Mouse (Mus musculus) gastrocnemius, postnatal 4 days (tissue): ENCODE results near the gene Cfap97d1. TPM values are rescaled to one million over a fixed set of nuclear protein-coding genes. Genes with fewer than 3 reads are reported as not detected.
A peak's percentile ranks its signal among the peaks of the same experiment; 100 is the strongest.

Source experiments
- DNase-seq, 2 experiments: peaks; one replicate each; pipeline ENCODE4 v3.0.0; 2021 to 2022; ENCODE audit warnings: low spot score in 2 of 2, mixed read lengths in 2 of 2
- long read RNA-seq, 2 experiments: library from polyadenylated mRNA; stranded (forward); transcript quantifications; one replicate each; pipeline ENCODE4 v2.0.0; 2021
- total RNA-seq, 2 experiments: library from RNA; stranded (reverse); gene quantifications; 2 replicates each; pipeline ENCODE4 v1.2.3; 2021

Cfap97d1 gene
- total RNA-seq: not detected
- long read RNA-seq, experiment 1: 0 reads
- long read RNA-seq, experiment 2: 0 reads

DNA sequence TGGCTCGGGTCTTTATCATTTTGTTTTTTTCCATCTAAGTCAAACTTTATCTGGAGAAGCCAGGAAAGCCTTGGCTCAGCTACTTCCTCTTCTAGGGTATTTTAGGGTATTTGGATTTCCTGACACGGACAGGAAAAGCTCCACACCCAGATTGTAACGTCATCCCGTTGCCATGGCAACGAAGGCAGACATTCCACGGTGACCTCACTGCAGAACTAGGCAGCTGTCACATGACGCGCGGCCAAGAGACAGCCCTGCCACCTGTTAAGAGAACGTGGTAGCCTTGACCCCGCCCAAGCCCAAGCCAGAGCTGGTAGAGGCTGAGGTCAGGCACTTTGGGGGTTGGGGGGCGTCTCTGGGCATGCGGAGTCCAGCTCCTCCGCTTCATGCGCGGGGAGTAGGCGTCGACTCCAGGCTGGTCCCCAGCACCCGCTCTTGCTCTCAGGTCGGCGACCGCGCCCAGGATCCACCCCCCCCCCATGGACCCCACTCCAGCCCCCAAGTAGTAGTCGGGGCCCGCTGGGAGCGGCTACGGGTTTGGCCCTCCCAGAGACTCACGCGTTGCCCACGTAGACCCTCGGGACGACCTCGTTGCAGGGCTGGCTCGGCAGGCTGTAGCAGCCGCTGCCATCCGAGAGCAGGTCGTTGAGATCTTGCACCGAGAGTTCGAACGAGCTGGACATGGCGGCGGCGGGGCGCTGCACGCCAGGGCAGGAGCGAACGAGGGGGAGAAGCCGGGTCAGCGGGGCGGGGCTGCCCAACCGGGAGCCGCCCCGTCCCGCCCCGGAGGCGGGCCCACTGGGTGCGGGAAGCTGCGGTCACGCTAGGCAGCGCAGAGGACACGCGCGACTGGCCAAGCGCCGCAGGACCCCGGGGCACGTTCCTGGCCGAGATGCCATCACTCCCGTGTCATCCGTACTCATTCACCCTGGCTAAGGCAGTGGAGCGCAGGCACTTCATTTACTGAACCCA is at the start of gene Cfap97d1:
Gene Cfap97d1, plus strand, starts transcription at position 226 of the 972 bp plus-strand sequence.
- peak; percentile 83 to 93 for DNase-seq

DNA sequence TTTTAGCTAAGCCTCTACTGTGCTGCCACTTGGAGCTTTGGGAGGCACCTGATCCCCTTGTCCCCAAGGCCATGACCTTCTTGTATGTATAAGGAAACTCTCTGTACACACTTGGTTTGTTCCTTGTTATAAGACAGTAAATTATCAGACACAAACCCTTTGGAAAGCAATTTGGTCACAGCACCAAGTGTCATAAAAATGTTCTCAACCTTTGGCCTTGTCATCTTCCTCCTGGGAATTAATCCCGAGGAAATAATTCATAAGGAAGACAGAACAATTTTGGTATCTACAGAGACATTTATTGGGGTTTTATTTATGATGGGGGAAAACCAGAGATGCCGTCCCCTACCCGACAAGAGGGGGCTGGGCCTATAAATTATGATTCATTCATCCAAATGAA is 48.3 kb upstream of the Cfap97d1 start:
- no peak for DNase-seq

DNA sequence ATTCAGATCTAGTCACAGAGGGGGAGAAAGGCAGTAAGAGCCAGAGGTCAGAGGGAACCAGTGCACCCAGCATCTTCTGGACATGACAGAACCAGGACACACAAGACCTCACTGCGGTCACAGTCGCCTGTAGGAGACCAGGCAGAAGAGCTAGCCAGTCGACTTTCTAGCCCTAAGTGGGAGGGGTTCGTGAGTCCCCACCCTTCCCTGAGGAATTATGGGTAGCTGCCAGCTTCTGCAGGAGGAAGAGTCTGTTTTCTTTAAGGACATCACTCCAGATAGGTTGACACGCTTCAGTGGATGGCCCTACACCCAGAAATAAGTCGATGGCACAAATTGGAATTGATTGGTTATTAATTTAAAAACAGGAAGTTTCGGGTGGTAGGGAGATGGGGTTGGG is 47.7 kb upstream of the Cfap97d1 start:
- no peak for DNase-seq

DNA sequence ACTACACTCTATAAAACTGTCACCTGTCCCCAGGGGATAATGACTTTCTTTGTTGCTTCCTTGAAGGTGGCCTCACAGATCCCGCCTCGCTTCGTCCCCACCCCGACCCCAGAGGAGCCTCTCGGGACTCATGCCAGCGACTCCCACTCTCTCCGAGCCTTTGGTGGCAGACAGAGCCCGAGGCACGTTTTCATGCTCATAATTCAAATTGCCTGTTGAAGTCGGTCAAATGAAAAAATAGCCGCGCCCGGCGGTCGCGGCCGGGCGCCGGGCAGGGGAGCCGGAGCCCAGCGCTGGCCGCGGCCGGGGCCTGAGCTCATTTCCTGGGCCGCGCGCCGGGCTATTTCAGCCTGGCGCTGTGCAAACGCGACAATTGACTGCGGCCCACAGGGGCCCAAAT is 47.0 kb upstream of the Cfap97d1 start:
- peak in 1 of 2 experiments; percentile 33 for DNase-seq

DNA sequence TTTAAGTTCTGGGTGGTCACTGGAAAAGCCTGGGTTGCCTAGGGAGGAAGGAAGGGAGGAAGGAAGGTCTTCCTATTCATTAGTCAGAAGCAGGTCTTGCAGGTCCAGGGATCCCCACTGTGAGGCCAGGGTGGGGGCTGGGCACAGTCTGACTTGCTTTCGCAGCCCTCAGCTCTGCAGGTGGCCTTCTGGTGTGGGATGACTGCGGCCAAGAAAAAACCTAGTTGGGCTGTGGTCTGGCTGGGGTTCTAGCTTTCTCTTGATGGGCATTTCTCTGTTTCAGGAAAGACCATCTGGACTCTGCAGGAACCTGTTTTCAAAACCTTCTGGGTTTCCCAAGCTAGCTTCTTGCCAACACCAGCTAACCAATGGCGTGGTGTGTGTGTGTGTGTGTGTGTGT is 41.0 kb upstream of the Cfap97d1 start:
- DNase-seq: no peak

DNA sequence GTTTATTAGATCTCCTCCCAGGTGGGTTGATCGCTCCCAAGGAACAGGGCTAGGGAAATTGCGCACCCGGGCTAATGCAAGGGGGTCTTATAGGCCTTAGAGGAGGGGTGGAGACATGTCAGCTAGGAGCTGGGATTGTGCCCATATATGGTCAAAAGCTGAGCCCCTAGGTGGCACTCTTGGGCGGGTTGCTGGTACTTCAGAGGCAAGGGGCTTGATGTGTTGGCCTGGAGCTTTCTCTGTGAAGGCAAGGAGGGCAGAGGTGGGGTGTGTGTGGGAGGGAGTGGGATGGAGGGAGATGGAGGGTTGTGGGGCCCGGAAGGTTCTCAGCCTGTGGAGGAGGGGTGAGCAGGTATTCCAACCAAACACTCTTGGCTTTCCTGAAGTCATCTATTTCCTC is 37.6 kb upstream of the Cfap97d1 start:
- DNase-seq: no peak

DNA sequence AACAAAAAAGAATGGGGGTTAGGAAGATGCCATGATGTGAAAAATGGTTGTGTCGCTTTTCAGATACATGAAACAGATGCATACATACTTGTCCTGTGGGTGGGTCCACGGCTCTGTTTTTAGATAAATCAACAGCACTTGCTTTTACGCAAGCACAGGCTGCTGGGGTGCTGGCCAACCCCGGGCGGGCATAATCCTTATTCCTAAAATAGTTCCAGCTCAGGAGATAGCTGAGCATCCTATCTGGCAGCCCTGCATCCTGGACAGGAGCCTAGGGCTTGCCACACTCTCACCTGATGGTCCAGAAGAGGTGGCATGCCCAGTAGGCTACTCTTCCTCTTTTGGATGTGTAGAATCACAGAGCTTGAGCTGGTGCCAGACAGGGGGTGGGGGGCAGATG is 34.1 kb upstream of the Cfap97d1 start:
- DNase-seq: no peak

DNA sequence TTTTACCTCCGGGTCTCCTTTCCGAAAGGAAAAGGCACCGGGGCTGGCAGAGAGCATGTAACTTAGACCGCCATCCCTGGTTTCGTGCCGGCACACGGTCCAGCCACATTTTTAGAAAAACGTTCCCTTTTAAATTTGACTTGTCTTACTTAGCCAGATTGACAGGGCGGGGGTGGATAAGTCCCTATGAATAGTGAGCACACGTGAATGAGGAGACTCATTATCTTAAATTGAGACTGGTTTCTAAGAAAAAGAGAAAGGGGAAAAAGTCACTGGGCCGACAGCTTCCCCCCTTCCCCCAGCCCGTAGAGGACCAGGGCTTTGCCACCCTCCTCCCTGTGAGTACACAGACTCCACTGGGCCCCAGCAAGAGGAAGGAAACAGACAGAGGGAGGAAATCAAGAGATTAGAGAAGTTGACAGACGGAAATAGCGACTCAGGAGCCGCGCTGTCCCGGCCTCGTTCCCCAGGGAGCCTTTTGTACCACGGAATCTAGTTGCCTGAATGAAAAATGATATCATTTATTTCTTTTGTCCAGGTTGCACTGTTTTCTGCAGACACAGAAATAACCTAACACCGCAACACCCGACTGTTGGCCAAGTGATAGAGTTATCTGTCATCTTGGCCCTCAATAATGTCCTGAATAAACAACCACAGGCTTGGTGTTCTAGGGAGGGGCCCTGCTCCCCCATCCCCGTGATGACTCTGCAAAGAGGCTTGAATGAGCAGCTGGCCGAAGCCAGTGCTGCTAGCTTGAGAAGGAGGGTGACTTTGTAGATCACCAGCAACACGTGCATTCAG is 31.3 kb upstream of the Cfap97d1 start:
- DNase-seq: no peak

DNA sequence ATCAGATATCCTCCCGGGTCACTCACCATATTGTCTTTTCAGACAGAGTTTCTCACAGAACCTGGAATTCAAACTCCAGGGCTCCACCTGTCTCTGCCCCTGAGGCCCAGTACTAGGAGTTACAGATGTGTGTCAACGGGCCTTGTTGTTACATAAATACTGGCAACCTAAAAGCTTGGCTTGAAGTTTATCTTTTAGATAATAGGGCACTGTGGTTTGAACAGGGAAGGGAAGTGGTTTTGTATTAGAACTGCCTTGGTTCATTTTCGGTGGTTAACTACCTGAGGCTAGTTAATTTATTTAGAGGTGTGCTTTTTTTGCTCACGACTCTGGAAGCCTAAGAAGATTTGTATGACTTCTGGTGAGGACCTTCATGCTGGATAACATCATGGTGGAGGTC is 30.6 kb upstream of the Cfap97d1 start:
- no peak for DNase-seq

DNA sequence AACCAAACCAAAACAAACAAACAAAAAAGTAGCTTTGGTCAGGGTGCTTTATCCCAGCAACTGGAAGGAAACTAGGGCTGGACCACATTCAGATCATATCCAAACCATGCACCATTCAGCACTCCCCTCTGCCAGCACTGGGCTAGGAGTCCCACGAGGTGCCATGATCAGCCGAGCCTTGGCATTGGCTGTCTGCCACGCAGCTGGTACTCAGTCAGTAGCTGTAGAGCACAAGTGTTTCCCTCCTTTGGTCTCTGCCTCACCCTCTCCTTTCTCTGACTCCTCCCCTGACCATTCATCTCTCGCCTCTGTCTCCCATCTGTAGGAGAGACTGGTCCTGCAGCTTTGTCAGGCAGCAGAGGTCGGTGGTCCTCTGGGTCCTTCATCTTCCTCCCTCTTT is 26.6 kb upstream of the Cfap97d1 start:
- DNase-seq: no peak

DNA sequence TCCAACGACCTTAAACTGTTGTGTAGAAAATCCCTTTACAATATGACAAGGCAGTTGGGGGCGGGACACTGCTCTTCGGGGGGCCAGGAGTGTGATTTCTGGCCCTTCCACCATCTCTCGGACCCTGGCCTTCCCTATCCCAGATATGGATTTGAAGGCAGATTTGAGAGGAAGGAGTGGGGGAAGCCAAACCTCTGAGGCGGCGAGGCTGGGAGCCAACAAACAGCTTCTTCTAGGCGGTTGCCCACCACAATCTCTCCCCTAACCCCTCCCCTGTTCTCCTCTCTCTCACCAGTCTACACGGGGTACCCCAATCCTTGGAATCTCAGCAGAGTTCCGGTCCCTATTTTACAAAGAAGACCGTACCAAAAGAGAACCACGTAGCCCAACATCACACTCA is 21.0 kb upstream of the Cfap97d1 start:
- no peak for DNase-seq

DNA sequence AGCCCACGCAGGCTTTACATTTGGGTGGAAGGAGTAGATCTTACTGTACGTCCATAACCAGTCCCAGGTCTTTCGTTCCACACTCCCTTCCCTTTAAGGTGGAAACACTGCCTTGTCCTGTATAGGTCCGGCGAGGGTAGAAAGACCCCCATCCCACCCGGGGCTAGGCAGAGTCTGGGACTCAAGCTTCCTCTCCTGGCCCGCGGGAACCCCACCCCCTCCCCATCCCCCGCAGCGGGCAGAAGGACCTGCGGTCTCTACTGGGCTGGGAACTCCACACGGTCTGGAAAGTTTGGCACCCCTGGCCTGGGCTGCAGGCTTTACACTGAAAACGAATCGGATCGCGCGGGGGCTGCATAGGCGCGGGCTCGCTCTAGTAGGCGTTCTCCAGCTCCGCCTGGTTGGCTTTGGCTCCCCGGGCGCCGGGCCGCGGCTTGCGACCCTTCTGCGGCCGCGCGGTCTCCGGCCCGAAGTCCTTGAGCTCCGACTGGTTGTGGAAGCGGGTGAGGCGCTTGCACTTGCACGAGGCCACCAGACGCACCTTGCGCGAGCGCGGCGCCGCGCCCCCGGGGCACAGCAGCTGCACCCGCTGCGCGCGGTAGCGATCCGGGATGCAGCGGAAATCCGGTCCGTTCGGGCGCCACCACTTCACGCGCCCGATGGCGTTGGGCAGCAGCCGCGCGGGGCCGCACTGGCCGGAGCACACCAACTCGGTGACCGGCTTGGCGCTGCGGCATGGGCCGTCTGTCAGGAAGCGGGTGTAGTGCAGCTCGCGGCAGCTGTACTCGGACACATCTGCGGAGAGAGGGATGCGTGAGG is 20.4 kb upstream of the Cfap97d1 start:
- peak in 1 of 2 experiments; percentile 40 for DNase-seq

DNA sequence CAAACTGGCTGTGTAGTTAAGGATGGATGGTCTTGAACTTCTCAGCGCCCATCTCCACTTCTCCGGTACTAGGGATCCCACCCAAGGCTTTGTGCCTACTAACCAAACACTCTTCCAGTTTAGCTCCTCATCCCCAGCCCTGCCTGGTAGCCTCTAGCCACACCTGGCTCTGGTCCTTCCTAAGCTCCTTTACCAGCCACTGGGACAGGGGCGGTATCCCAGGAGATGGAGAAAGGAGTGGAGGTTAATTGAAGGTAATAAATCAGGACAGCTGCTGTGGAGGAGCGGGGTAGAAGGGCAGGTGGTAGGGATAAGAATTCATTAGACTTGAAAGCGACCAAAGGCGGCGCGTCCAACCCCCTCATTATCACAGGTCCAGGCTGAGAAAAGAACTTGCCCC is 19.4 kb upstream of the Cfap97d1 start:
- DNase-seq: no peak

DNA sequence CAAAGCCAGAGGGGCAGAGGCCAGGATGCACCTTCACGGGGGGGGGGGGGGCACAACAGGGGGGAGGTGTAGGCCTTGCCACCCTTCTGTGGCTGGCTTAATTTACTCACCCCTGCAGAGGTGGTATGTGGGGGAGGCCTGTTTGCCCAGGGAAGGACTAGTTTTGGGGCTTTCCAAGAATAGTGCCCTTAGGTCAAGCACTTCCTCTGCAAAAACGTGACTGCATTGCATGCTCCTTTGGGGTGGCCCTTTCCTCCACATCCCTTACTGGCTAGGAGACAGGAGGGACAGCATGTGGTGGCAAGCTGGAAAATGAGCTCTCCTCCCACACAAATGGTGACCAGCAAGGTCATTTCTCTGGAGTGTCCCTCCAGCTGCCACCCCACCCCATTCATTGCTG is 18.5 kb upstream of the Cfap97d1 start:
- DNase-seq: no peak

DNA sequence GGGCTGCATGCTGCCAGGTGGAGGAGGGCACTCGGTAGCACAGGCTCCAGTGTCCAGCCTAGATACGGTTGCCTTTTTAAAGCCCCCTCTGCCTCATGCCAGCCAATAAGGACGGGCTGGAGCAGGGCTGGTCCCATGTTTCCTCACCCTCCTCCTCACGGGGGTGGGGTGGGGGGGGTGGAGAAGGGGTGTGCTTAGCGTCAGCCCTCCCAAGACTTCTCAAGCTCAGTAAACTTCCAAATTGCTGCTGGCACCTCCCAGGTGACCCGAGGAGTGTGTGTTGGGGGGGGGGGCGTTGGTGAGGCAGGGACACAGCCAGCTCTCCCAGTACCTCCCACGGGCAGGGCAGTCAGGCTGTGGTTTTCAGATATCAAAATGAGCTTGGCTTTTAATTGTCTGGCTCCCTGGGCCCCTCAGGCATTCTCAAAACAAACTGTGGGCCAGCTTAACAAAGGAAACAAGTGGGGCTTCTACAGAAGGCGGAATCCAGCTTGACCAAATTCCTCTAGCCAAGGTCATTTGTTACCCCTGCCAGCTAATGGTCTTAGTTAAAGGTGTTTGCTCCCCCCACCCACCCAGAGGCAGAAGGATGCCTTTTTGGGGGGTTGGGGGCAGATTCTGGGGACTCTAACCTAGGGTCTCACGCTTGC is 17.0 kb upstream of the Cfap97d1 start, which contains the start of gene Sost:
Gene Sost, minus strand, starts transcription at position 51 of the 650 bp plus-strand sequence.
- no peak for DNase-seq

DNA sequence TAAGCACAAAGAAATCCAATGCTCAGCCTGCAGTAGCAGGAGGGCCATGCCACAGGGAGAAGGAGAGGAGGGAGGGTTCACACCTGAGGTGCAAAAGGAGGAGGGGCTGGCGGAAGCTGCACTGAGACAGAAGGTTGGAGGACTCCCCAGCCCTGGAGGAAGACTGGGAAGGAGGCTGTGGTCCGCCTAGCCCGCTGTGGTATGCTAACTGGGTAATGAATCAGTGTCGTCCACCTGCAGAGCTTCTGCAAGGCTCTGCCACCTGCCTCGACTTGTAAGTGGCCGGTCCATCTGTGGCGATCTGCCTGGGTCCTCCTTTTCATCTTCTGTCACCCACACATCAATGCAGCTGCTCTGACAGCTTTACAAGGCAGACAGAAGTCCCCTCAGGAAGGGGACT is 15.8 kb upstream of the Cfap97d1 start:
- DNase-seq: no peak

DNA sequence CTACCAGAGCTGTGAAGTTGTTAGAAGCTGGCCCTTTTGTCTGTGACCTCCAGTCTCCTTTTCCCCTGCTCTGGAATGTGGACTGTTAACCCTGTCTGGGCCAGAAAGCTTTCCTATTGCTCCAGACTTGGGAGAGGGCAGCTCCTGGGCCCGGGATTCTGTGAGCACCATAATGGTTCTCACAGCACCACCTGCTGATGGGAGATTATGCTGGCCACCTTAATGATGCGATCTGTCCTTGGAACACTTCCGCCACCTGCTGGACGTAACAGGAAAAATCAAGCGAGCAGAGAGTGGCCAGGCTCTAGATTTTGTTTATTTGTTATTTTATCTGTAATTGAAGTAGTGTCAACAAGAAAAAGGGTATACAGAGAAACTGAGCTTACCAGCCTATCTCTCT is 15.3 kb upstream of the Cfap97d1 start:
- peak; percentile 47 to 79 for DNase-seq

DNA sequence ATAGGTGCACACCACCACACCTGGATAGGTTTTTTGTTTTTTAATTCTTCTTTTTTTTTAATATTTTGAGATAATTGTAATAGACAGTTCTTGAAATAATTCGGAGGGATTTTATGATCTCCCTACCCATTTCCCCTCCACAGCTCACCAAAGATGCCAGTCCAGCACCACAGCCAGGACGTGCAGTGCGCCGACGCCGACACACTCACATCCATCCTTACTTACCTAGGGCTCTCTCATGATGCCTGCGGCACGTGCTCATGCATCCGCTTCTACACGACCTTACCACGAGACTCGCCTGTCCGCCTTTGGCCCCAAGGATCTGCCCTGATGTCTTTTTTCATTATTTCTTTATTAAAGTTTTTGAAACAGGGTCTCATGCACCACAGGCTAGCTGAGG is 14.2 kb upstream of the Cfap97d1 start:
- DNase-seq: no peak

DNA sequence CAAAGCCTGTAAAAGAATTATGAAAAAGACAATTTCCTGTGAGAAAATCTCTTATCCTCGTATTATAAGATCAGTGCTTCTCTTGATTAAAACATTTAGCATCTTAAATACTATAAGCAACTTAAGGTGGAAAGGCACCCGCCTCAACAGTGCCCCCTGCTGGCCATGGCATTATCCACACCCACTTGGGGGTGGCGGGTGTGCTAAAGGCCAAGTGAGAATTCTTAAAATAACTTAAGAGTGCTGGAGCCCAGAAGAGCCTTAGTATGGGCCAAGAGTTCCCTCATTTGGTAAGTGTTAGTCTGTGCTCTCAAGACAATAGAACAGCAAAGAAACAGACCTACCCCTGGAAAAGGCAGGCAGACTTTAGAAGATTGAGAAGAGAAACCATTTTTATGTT is 12.7 kb upstream of the Cfap97d1 start:
- no peak for DNase-seq

DNA sequence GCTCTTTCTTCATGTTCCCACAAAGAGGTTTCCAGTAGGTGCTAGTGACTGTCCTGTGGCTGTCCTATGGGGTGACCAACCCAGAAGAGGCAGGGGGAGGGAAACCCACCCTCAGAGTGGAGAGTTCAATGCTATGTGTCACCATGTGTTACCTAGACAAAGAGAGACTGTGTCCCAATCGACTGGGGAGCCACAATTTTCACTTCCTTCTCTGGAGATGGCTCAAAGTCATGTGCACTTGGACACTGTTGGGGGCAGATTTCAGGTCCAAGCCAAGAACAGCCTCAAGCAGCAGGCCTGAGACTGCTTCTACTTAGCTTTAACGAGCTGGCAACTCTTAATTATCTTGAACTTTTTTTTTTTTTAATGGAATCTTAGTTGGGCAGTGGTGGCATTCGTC is 12.0 kb upstream of the Cfap97d1 start:
- no peak for DNase-seq

DNA sequence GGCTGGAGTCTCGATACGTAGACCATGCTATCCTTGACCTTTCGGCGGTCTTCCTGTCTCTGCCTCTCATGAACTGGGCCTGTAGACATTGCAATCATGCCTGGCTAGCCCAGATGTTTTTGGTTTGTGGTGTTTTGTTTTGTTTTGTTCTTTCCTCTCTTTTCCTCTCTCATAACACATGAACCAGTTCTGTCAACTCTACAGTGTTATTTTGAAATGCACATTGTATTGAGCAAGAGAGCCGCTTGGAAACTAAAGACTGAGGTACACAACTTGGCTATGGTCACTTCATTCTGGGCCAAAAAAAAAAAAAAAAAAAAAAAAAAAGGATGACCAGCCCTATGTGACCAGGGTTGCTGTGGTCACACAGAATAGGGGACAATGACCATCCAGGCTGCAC is 11.4 kb upstream of the Cfap97d1 start:
- DNase-seq: no peak
